Mouse (Mus musculus): Measurements from ENCODE around the gene Klhl8. TPM values are rescaled to one million over a fixed set of nuclear protein-coding genes. Genes with fewer than 3 reads are reported as not detected.
A peak's percentile ranks its signal among the peaks of the same experiment; 100 is the strongest.

The Klhl8 gene
- polyA plus RNA-seq, 1 experiment: 9.0 TPM

GRCm38 (mm10) chr5:103818602-103819001, 92.5 kb downstream of the Klhl8 start:
- no peak for DNase-seq
- TF ChIP-seq CTCF (IDR thresholded peaks at IDR 0.05; ENCODE audit: insufficient read depth, low read length): no peak
- no peak for TF ChIP-seq POLR2A (IDR thresholded peaks at IDR 0.05; ENCODE audit: borderline replicate concordance, extremely low read depth, low read depth, low read length)
- WGBS: 94% methylated on average over 9 of the region's 9 CpGs
- Histone ChIP-seq H3K4me1 (ENCODE audit: control insufficient read depth, insufficient read depth, low read length) (peaks cover 33% of the 10 kb centered on the region), H3K4me3 (replicated peaks; ENCODE audit: extremely low read depth, low read depth, low read length) (no peak overlapping the region)

GRCm38 (mm10) chr5:103817754-103818153, 93.3 kb downstream of the Klhl8 start:
- Histone ChIP-seq H3K4me3 (replicated peaks; ENCODE audit: extremely low read depth, low read depth, low read length) (no peak overlapping the region), H3K4me1 (ENCODE audit: control insufficient read depth, insufficient read depth, low read length) (peaks cover 41% of the 10 kb centered on the region)
- WGBS: 7% methylated on average over 1 of the region's 1 CpGs
- TF ChIP-seq CTCF (IDR thresholded peaks at IDR 0.05; ENCODE audit: insufficient read depth, low read length): peak; percentile 93
- TF ChIP-seq POLR2A (IDR thresholded peaks at IDR 0.05; ENCODE audit: borderline replicate concordance, extremely low read depth, low read depth, low read length): no peak
- peak; percentile 77 for DNase-seq

- 94% methylated on average over 3 of the region's 3 CpGs for WGBS
These were observed 94.3 kb downstream of the Klhl8 start for GRCm38 (mm10) chr5:103816718-103817117.

GRCm38 (mm10) chr5:103815249-103815617, 95.8 kb downstream of the Klhl8 start:
- Histone ChIP-seq H3K4me1 (ENCODE audit: control insufficient read depth, insufficient read depth, low read length) (peaks cover 30% of the 10 kb centered on the region), H3K4me3 (replicated peaks; ENCODE audit: extremely low read depth, low read depth, low read length) (no peak overlapping the region)
- no peak for DNase-seq
- WGBS: 16% methylated on average over 4 of the region's 4 CpGs
- TF ChIP-seq POLR2A (IDR thresholded peaks at IDR 0.05; ENCODE audit: borderline replicate concordance, extremely low read depth, low read depth, low read length): no peak
- TF ChIP-seq CTCF (IDR thresholded peaks at IDR 0.05; ENCODE audit: insufficient read depth, low read length): no peak

More at GRCm38 (mm10) chr5:103816718-103817117, 94.3 kb downstream of the Klhl8 start:
- Histone ChIP-seq H3K4me1 (ENCODE audit: control insufficient read depth, insufficient read depth, low read length) (peaks cover 43% of the 10 kb centered on the region), H3K4me3 (replicated peaks; ENCODE audit: extremely low read depth, low read depth, low read length) (no peak overlapping the region)
- TF ChIP-seq POLR2A (IDR thresholded peaks at IDR 0.05; ENCODE audit: borderline replicate concordance, extremely low read depth, low read depth, low read length): no peak
- no peak for TF ChIP-seq CTCF (IDR thresholded peaks at IDR 0.05; ENCODE audit: insufficient read depth, low read length)
- no peak for DNase-seq

GRCm38 (mm10) chr5:103814551-103815248, 96.4 kb downstream of the Klhl8 start:
- H3K4me1 ChIP-seq (ENCODE audit: control insufficient read depth, insufficient read depth, low read length): peaks cover 27% of the 10 kb centered on the region
- 31% methylated on average over 16 of the region's 16 CpGs for WGBS
- TF ChIP-seq CTCF (IDR thresholded peaks at IDR 0.05; ENCODE audit: insufficient read depth, low read length): no peak
- TF ChIP-seq POLR2A (IDR thresholded peaks at IDR 0.05; ENCODE audit: borderline replicate concordance, extremely low read depth, low read depth, low read length): no peak
- DNase-seq: peak; percentile 49
- no peak overlapping the region for H3K4me3 ChIP-seq (replicated peaks; ENCODE audit: extremely low read depth, low read depth, low read length)

- no peak for DNase-seq
- TF ChIP-seq CTCF (IDR thresholded peaks at IDR 0.05; ENCODE audit: insufficient read depth, low read length) (no peak), POLR2A (IDR thresholded peaks at IDR 0.05; ENCODE audit: borderline replicate concordance, extremely low read depth, low read depth, low read length) (no peak)
- Histone ChIP-seq H3K4me1 (ENCODE audit: control insufficient read depth, insufficient read depth, low read length) (peaks cover 27% of the 10 kb centered on the region), H3K4me3 (replicated peaks; ENCODE audit: extremely low read depth, low read depth, low read length) (peak overlapping the region; percentile 2)
- WGBS: 55% methylated on average over 12 of the region's 12 CpGs
These were observed 97.0 kb downstream of the Klhl8 start for GRCm38 (mm10) chr5:103813997-103814542.

- TF ChIP-seq CTCF (IDR thresholded peaks at IDR 0.05; ENCODE audit: insufficient read depth, low read length): no peak
- no peak for TF ChIP-seq POLR2A (IDR thresholded peaks at IDR 0.05; ENCODE audit: borderline replicate concordance, extremely low read depth, low read depth, low read length)
- DNase-seq: no peak
- H3K4me3 ChIP-seq (replicated peaks; ENCODE audit: extremely low read depth, low read depth, low read length): no peak overlapping the region
- 81% methylated on average over 5 of the region's 5 CpGs for WGBS
- peaks cover 27% of the 10 kb centered on the region for H3K4me1 ChIP-seq (ENCODE audit: control insufficient read depth, insufficient read depth, low read length)
These were observed 97.8 kb downstream of the Klhl8 start for GRCm38 (mm10) chr5:103813291-103813690.

Other genes starting within 250 kb of the Klhl8 start
- gene Aff1, start 218.9 kb downstream of the Klhl8 start, polyA plus RNA-seq (2012; rRNA removed): 15.3 and 19.2 TPM in 2 replicates
- gene Hsd17b13, start 66.2 kb upstream of the Klhl8 start, polyA plus RNA-seq (2012; rRNA removed): 0.14 TPM in 1 of 2 replicates, not detected in the other
- gene Hsd17b11, start 110.7 kb upstream of the Klhl8 start, polyA plus RNA-seq (2012; rRNA removed): 39.8 and 53.1 TPM in 2 replicates
- 51.1 and 61.6 TPM in 2 replicates for gene Nudt9, start 135.0 kb upstream of the Klhl8 start, polyA plus RNA-seq (2012; rRNA removed)
- gene Gm17660, start 166.3 kb upstream of the Klhl8 start, polyA plus RNA-seq (2012; rRNA removed): not detected in 2 replicates
- gene Sparcl1, start 202.5 kb upstream of the Klhl8 start, polyA plus RNA-seq (2012; rRNA removed): 214 and 298 TPM in 2 replicates

Measured in lung, adult 2 months (tissue).